8 mouse cellular contexts compared by ENCODE assay signal in genomic region chr3:38255674-38256073, GRCm38 (mm10).
DNase-seq lines count a peak whose midpoint lies in the region; ATAC-seq and TF ChIP-seq lines count a peak whose summit lies in the region.

No protein-coding gene starts in this region.

- 20% methylated on average over 2 of the region's 2 CpGs for WGBS in heart, postnatal 0 days
- WGBS in large intestine, adult 2 months: 18% methylated on average over 2 of the region's 2 CpGs
- WGBS in midbrain, embryonic 13.5 days: 7% methylated on average over 2 of the region's 2 CpGs

- TF ChIP-seq CTCF in heart, postnatal 0 days (IDR thresholded peaks at IDR 0.05; ENCODE audit: low read depth): peak; percentile 68

- no peak for TF ChIP-seq EP300 in heart, postnatal 0 days (IDR thresholded peaks at IDR 0.05; ENCODE audit: low read depth)

- no peak overlapping the region for H3K27ac ChIP-seq in heart, postnatal 0 days (ENCODE audit: low read depth)
- H3K27ac ChIP-seq in midbrain, embryonic 13.5 days: no peak overlapping the region

- no peaks in the 10 kb centered on the region for H3K36me3 ChIP-seq in heart, postnatal 0 days (replicated peaks; ENCODE audit: control insufficient read depth, insufficient read depth, low read length)
- no peaks in the 10 kb centered on the region for H3K36me3 ChIP-seq in midbrain, embryonic 13.5 days

- peak; percentile 49 for DNase-seq in layer of hippocampus, adult 11-12 months (ENCODE audit: low spot score)
- no peak for DNase-seq in layer of hippocampus, adult 9-11 months
- peak; percentile 60 for DNase-seq in Muller cell, postnatal 12 days (ENCODE audit: inconsistent ontology term)
- DNase-seq in cerebellum, postnatal 36 days: peak; percentile 43 to 64
- DNase-seq in heart, postnatal 0 days (ENCODE audit: low spot score): peak; percentile 25
- DNase-seq in large intestine, adult 2 months (ENCODE audit: low read depth, low spot score): peak; percentile 18
- DNase-seq in spleen, postnatal 14 days (ENCODE audit: low spot score in 2 of 2): no peak

- H3K4me1 ChIP-seq in heart, postnatal 0 days (ENCODE audit: control insufficient read depth, insufficient read depth): 0 out of 2 replicates have a peak, but pooled peaks cover 7% of the 10 kb centered on the region
- peaks cover 17% of the 10 kb centered on the region for H3K4me1 ChIP-seq in midbrain, embryonic 13.5 days (replicated peaks)

- H3K27me3 ChIP-seq in heart, postnatal 0 days (ENCODE audit: control insufficient read depth, insufficient read depth, low read length): no peaks in the 10 kb centered on the region
- no peaks in the 10 kb centered on the region for H3K27me3 ChIP-seq in midbrain, embryonic 13.5 days

- H3K4me2 ChIP-seq in heart, postnatal 0 days (ENCODE audit: low read depth, low read length): no peak overlapping the region
- no peak overlapping the region for H3K4me2 ChIP-seq in midbrain, embryonic 13.5 days (replicated peaks)

- ATAC-seq in heart, postnatal 0 days (ENCODE audit: insufficient read depth, low read depth): no peak
- peak; percentile 75 for ATAC-seq in midbrain, embryonic 13.5 days

- no peak overlapping the region for H3K9ac ChIP-seq in heart, postnatal 0 days (replicated peaks; ENCODE audit: low read depth, low read length)
- no peak overlapping the region for H3K9ac ChIP-seq in midbrain, embryonic 13.5 days (replicated peaks)

- H3K4me3 ChIP-seq in heart, postnatal 0 days (ENCODE audit: low read depth, low read length): no peak overlapping the region
- no peak overlapping the region for H3K4me3 ChIP-seq in midbrain, embryonic 13.5 days (replicated peaks)

- H3K9me3 ChIP-seq in heart, postnatal 0 days (replicated peaks; ENCODE audit: control insufficient read depth, low read length): no peaks in the 10 kb centered on the region
- no peaks in the 10 kb centered on the region for H3K9me3 ChIP-seq in midbrain, embryonic 13.5 days

Comparison
In these comparisons a context has a peak if more than half of its experiments do, and no peak if none do; other contexts are left out.
1. DNase-seq: peak in layer of hippocampus, adult 11-12 months (single experiment), Muller cell, postnatal 12 days (single experiment), cerebellum, postnatal 36 days (2 of 2), heart, postnatal 0 days (single experiment) and large intestine, adult 2 months (single experiment); none in layer of hippocampus, adult 9-11 months (single experiment) and spleen, postnatal 14 days (0 of 2).